Mouse (Mus musculus) G1E (cell line): ENCODE measurements at regions not wholly inside any gene's neighbourhood (a gene's known extent, or its start where the extent isn't known, plus 50 kb on each side); places are given as distances from the start of the nearest gene placed in this dataset.

Experiments
- CTCF ChIP-seq: IDR thresholded peaks from 2 replicates; pipeline ENCODE4 v1.5.1; 2012; ENCODE audit warnings: low read depth, low read length, inconsistent platforms, mixed read lengths
- GATA1 ChIP-seq: IDR thresholded peaks from 2 replicates; pipeline ENCODE4 v1.6.1; 2012; ENCODE audit warnings: borderline replicate concordance, low read length, inconsistent platforms, mixed read lengths

DNA sequence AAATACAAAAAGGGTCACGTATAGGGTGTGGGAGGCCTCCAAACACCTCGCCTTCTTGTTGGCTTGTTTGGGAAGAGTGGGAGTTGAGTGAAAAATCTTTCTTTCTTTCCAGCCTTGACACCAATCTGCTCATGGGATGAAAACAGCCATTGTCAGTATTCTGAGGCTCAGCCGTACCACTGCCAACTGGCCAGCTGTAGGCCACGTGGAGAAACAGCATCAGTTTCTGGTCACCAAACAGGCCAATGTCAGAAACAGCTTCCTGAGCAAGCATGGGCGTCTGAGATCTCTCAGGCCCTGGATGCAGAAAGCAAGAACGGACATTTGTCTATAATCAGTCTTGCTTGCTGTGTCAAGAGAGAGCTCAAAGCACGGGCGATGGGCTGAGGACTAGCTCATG lies 173.2 kb downstream of the Bcl2l11 start:
- TF ChIP-seq CTCF (no peak), GATA1 (no peak)
